Mouse (Mus musculus) forebrain, postnatal 0 days (tissue): ENCODE data around the gene Atp8a2. TPM values are rescaled to one million over a fixed set of nuclear protein-coding genes. Genes with fewer than 3 reads are reported as not detected.

Experiments
- ATAC-seq: fragments of 200-750 bp; cut with Nextera tagmentation; 2 replicates; pipeline ENCODE4 v1.8.0; 2017; ENCODE audit warnings: mild to moderate bottlenecking, moderate library complexity
- DNase-seq: peaks from one replicate; pipeline ENCODE4 v3.0.0-alpha.2; 2015
- H3K27ac ChIP-seq: fragments of 300-500 bp; sonication (generic); 2 replicates; pipeline ENCODE4 v1.5.1; 2014; ENCODE audit warnings: low read depth, mild to moderate bottlenecking, antibody characterized with exemption, low read length, moderate library complexity, mixed read lengths
- H3K27me3 ChIP-seq: fragments of 300-500 bp; sonication (generic); 2 replicates; pipeline ENCODE4 v1.6.1; 2014; ENCODE audit warnings: mild to moderate bottlenecking, low read length, mixed read lengths; ENCODE audit not compliant: insufficient read depth
- H3K36me3 ChIP-seq: fragments of 300-500 bp; sonication (generic); 2 replicates; pipeline ENCODE4 v1.6.1; 2014; ENCODE audit warnings: mild to moderate bottlenecking, moderate library complexity; ENCODE audit not compliant: insufficient read depth
- H3K4me1 ChIP-seq: fragments of 300-500 bp; sonication (generic); 2 replicates; pipeline ENCODE4 v1.6.1; 2014; ENCODE audit warnings: antibody characterized with exemption; ENCODE audit not compliant: insufficient read depth
- H3K4me2 ChIP-seq: fragments of 300-500 bp; sonication (generic); 2 replicates; pipeline ENCODE4 v1.6.1; 2014; ENCODE audit warnings: low read depth, mild to moderate bottlenecking, moderate library complexity
- H3K4me3 ChIP-seq: fragments of 300-500 bp; sonication (generic); 2 replicates; pipeline ENCODE4 v1.5.1; 2014; ENCODE audit warnings: low read depth, low read length, mixed read lengths
- H3K9ac ChIP-seq: fragments of 300-500 bp; sonication (generic); 2 replicates; pipeline ENCODE4 v1.6.1; 2014; ENCODE audit warnings: mild to moderate bottlenecking
- H3K9me3 ChIP-seq: fragments of 300-500 bp; sonication (generic); 2 replicates; pipeline ENCODE4 v1.6.1; 2016; ENCODE audit warnings: low read length
- CTCF ChIP-seq: sonication (generic); IDR thresholded peaks from 2 replicates; pipeline ENCODE4 v1.5.1; 2016; ENCODE audit warnings: antibody characterized with exemption, control low read depth, low read depth
- WGBS: fragments of 180-500 bp; shearing (Covaris S2); extraction: QIAGEN DNeasy Blood & Tissue Kit; methylation state at CpG from one replicate; pipeline ENCODE4 v1.1.7; 2014; 5-methylcytosine and 5-hydroxymethylcytosine counted together
- microRNA counts: library from miRNA; unstranded; fragments of <30 nt; microRNA quantifications from one replicate; lab custom pipeline; 2015
- microRNA-seq, 2 experiments: library from miRNA; unstranded; fragments of <30 nt; microRNA quantifications; one replicate each; pipeline ENCODE4; 2016
- polyA plus RNA-seq: library from polyadenylated mRNA; unstranded; fragments of >200 nt; fragmentation: Nextera tagmentation; extraction: Ambion mirVana; gene quantifications from 2 replicates; pipeline ENCODE4 v1.2.1, GENCODE M21; 2015
- total RNA-seq: library from RNA; depleted of rRNA; stranded (reverse); fragments of >200 nt; gene quantifications from 2 replicates; pipeline ENCODE4 v1.2.3, GENCODE M21; 2014; rRNA removed

Gene Atp8a2
- total and polyA plus RNA-seq, 2 experiments from 2014 or later, result 33.6 to 38.0 TPM

GRCm38 (mm10) chr14:59592593-59592992 lies 604.4 kb downstream of the Atp8a2 start:
- no peak overlapping the region for H3K27ac ChIP-seq
- no peak for TF ChIP-seq CTCF
- H3K4me3 ChIP-seq, result no peak overlapping the region
- peaks cover 7% of the 10 kb centered on the region for H3K4me1 ChIP-seq
- no peak overlapping the region for H3K9ac ChIP-seq
- H3K4me2 ChIP-seq, result no peak overlapping the region
- peaks cover 34% of the 10 kb centered on the region for H3K36me3 ChIP-seq
- 90% methylated on average over 3 of the region's 3 CpGs for WGBS
- H3K9me3 ChIP-seq, result no peaks in the 10 kb centered on the region
- DNase-seq (no peak), ATAC-seq (no peak)
- H3K27me3 ChIP-seq, result no peaks in the 10 kb centered on the region

GRCm38 (mm10) chr14:59591901-59592300 lies 605.1 kb downstream of the Atp8a2 start:
- 79% methylated on average over 8 of the region's 8 CpGs for WGBS
- no peak for DNase-seq
- peaks cover 35% of the 10 kb centered on the region for H3K36me3 ChIP-seq
- no peaks in the 10 kb centered on the region for H3K9me3 ChIP-seq
- no peak overlapping the region for H3K4me2 ChIP-seq
- no peaks in the 10 kb centered on the region for H3K27me3 ChIP-seq
- no peak overlapping the region for H3K27ac ChIP-seq
- H3K4me1 ChIP-seq, result peaks cover 4% of the 10 kb centered on the region
- no peak for ATAC-seq
- no peak for TF ChIP-seq CTCF
- H3K4me3 ChIP-seq, result no peak overlapping the region
- H3K9ac ChIP-seq, result no peak overlapping the region

GRCm38 (mm10) chr14:59590614-59591013 lies 606.4 kb downstream of the Atp8a2 start:
- ATAC-seq (no peak), DNase-seq (no peak)
- Histone ChIP-seq H3K4me2 (no peak overlapping the region), H3K4me1 (no peaks in the 10 kb centered on the region), H3K4me3 (no peak overlapping the region), H3K9ac (no peak overlapping the region), H3K36me3 (peaks cover 47% of the 10 kb centered on the region), H3K27ac (no peak overlapping the region), H3K27me3 (no peaks in the 10 kb centered on the region), H3K9me3 (no peaks in the 10 kb centered on the region)
- WGBS, result 82% methylated on average over 1 of the region's 1 CpGs
- no peak for TF ChIP-seq CTCF

MicroRNA genes within 50 kb of the gene (microRNA counts, 519-probe panel; counts per million panel counts)
- not detected for microRNA mmu-miR-719 (lab: Ali Mortazavi, UCI)

Small RNA genes lying within 50 kb of the gene (microRNA-seq; reads per million reads assigned to microRNA genes)
- gene Mir719, result 0 reads per million in 2 experiments

Other genes starting within 250 kb of the Atp8a2 start
- 0.23 TPM in 1 of 2 replicates, not detected in the other for gene Nupl1, start 54.3 kb upstream of the Atp8a2 start, total RNA-seq
- not detected in 2 replicates for gene Nupl1, start 54.3 kb upstream of the Atp8a2 start, polyA plus RNA-seq
- gene Gm49336, start 54.3 kb upstream of the Atp8a2 start, total RNA-seq, result 124 and 138 TPM in 2 replicates
- 29.0 and 35.7 TPM in 2 replicates for gene Gm49336, start 54.3 kb upstream of the Atp8a2 start, polyA plus RNA-seq
- 53.5 and 61.0 TPM in 2 replicates for gene Mtmr6, start 68.0 kb upstream of the Atp8a2 start, total RNA-seq
- 56.6 and 64.2 TPM in 2 replicates for gene Mtmr6, start 68.0 kb upstream of the Atp8a2 start, polyA plus RNA-seq
- gene Amer2, start 176.1 kb upstream of the Atp8a2 start, total RNA-seq, result 31.6 and 42.2 TPM in 2 replicates
- 14.4 and 28.7 TPM in 2 replicates for gene Amer2, start 176.1 kb upstream of the Atp8a2 start, polyA plus RNA-seq